Mouse (Mus musculus): Measurements from ENCODE around the gene Rpp14.

DNA sequence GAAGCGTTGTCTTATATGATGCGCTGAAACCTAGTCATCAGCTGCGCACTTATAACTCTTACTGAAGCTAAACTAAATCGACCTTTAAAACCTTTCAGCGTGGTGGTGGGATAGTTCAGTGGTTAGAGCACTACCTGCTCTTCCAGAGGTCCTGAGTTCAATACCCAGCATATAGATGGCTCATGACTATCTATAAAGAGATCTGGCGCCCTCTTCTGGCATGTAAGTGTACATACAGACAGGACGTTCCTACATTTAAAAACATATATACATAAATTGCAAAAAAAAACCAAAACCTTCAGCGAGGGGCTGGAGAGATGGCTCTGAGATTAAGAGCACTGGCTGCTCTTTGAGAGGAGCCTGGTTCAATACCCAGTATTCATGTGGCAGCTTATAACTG lies 35.8 kb upstream of the Rpp14 start:
- TF ChIP-seq POLR2A (IDR thresholded peaks at IDR 0.05; ENCODE audit: extremely low read depth, insufficient read depth, low read length): no peak
- no peak for TF ChIP-seq CTCF (IDR thresholded peaks at IDR 0.05; ENCODE audit: low read depth, low read length)

Data from liver, adult 2 months (tissue).